Mouse (Mus musculus) T-helper 17 cell (primary cell): ENCODE data around the gene Ift122.
"Not testable (repeated sequence)": the region's sequence is repeated elsewhere in the genome, so short reads cannot be mapped to it uniquely, and the experiment has no call there.

Source experiments
- in situ Hi-C, 2 experiments: fragments of 300-600 bp; cut with MboI, MseI; formaldehyde crosslinking; loops; 1 replicate in 1 of 2; 2 replicates in 1 of 2; pipeline ENCODE4 v1.15.1; 2025; ENCODE audit warnings: high pct_unique_total_duplicates in 2 of 2

The Ift122 gene

DNA sequence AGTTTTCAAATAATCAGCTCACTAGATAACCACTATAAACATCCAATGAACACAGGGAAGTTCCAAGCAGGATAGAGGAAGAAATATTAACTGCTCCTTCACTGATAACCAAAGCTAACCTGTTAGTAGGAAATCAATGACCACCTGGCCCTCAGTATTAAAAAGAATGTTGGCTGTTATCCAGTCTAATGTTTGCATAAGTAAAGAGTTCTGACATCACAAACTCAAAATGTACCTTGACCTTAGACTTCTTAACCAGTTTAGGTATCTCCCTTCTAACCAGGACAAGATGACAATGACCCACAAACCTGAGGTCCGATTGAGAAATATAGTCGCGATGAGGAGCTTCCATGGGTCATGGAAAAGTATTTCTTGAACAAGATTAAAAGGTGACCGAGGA is 8.3 kb upstream of the Ift122 start:
- in situ Hi-C loops: no loop called here

DNA sequence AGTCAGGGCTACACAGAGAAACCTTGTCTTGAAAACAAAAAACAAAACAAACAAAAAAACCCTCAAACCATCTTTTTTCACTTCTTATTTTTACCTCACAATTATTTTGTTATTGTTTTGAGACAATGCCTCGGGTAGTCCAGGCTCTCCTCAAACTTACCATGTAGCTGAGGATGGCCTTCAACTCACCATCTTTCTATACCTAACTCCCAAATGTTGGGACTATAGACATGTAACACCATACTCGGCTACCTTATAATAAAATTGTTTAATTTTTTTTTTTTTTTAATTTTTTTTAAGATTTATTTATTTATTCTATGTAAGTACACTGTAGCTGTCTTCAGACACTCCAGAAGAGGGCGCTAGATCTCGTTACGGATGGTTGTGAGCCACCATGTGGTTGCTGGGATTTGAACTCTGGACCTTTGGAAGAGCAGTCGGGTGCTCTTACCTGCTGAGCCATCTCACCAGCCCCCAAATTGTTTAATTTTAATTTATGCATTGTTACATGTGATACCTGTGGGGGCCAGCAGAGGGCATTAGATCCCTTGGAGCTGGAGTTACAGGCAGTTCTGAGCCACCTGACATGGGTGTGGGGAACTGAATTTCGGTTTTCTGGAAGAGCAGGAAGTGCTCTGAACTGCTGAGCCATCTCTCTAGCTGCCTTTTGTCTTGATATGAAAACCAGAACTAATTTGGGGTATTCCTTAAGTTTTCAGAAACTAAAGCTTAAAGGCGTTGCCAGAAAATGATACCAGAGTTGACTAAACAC is 6.4 kb upstream of the Ift122 start:
- in situ Hi-C loops: no loop called here

DNA sequence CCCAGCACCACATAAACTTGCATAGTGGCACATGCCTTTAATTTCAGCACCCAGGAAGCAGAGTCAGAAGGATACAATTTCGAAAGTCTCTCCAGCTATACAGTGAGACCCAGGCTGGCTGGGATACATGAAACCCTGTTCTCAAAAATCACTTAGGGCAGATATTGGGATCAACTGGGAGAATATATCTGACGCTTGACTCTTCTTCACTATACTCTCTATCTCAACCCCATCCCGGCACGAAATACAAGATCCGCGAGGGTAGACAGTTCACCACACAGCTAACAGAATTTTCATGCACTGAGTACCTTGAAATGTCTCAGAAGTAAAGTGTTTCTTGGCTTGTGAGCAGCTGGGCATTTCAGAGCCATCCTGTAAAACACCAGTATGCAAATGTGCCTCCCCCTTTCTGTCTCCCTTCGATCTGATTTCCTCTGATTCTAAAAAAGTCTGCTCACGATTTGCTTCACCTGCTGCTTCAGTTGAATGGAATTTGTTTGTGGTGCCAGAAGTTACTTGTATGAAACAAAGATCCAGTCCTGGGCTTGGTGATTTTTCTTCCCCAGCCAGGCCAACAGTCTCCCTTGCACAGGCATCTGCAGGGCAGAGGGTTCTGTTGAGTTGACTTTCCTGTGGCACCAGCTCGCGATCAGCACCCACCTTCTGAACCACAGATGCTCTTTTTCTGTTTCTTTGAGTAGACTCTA is 4.5 kb upstream of the Ift122 start:
- in situ Hi-C loops: no loop called here

- in situ Hi-C loops: loop anchor here in 1 of 2 experiments (5.0 kb wide), 1 partner anchor 40 kb away; no protein-coding TSS in a partner anchor
Observed at GRCm38 (mm10) chr6:115852446-115853090, 702 bp upstream of the Ift122 start.

- in situ Hi-C loops: loop anchor here in 1 of 2 experiments (5.0 kb wide), 1 partner anchor 42 kb away; no protein-coding TSS in a partner anchor
Observed at GRCm38 (mm10) chr6:115853985-115854384, 715 bp downstream of the Ift122 start.

DNA sequence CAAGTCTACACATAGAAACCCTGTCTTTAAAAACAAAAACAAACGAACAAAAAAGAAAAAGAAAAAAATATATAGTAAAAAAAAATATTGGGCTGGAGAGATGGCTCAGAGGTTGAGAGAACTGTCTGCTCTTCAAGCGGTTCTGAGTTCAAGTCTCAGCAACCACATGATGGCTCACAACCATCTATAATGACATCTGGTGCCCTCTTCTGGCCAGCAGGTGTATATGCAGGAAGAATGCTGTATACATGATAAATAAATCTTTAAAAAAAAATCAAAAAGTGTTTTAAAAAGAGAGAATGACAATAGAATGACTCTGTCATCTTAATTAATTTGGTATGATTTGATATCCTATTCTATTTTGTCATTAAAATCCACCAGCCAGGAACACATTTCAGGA is 1.2 kb downstream of the Ift122 start:
- in situ Hi-C loops: loop anchor here in 1 of 2 experiments (5.0 kb wide), 1 partner anchor 42 kb away; no protein-coding TSS in a partner anchor

- in situ Hi-C loops: no loop called here
Observed at GRCm38 (mm10) chr6:115855733-115856360, 2.6 kb downstream of the Ift122 start.

DNA sequence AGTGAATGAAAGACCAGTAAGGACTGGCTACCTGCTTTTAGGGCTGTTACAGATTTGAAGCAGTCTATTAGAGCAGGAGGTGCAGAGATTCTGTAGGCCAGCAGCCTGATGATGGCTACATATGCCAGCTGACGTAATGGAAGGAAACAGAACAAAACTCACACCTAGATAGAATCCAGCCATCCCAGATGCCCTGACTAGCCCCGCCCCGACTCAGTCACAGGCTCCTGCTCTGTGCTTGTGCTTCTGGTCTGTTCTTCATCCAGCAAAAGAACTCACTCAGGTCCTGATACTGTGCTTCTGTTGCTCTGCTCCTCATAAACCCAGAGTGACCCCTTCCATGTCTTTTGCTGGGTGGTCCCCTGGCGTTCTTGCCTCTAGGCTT is 3.1 kb downstream of the Ift122 start:
- in situ Hi-C loops: no loop called here

GRCm38 (mm10) chr6:115859258-115859657 is 6.0 kb downstream of the Ift122 start:
- in situ Hi-C loops: no loop called here

DNA sequence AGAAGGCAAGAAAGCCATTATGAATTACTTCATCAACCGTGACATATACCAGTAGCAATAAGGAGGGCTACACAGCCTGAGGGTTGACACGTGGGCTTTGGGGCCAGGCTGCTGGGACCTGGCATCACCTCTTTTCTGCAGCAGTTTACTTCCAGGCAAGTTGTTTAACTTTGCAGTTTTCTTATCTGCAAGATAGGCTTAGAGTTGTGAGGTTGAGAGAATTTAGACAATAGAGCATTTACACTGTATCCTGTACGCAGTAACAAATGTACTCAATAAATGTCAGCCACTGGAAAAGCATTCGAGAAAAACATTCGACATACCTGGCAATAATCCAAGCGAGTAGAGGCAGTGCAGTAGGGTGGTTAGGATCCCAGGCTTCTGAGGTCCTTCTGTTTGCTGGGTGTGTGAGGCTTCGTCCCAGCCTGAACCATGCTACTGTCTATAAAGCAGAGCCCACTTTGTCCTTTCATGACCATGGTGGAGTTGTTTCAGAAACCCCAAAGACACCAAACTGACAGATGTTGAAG is 6.8 kb downstream of the Ift122 start:
- in situ Hi-C loops: no loop called here

- in situ Hi-C loops: no loop called here
Observed at GRCm38 (mm10) chr6:115863340-115863841, 10.1 kb downstream of the Ift122 start.

DNA sequence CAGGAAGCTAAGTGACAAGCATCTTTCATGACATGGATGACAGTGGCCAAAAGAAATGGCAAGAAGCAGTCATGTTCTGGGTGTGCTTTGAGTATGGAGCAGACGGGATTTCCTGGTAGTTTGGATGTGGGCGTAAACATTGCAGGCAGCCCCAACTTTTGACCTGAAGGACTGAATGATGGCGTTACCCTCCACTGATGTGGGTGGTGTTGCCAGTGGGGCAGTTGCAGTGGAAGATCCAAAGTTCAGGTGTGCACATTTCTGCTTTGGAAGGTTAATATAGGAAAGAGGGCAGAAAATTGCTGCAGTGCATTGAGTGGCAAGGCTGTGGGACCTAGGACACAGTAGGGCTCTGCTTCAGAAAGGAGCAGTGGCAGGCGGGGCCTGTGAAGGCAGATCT is 12.0 kb downstream of the Ift122 start:
- in situ Hi-C loops: no loop called here

- in situ Hi-C loops: not testable (repeated sequence)
Observed at GRCm38 (mm10) chr6:115867157-115867556, 13.9 kb downstream of the Ift122 start.

GRCm38 (mm10) chr6:115871318-115871717 is 18.0 kb downstream of the Ift122 start:
- in situ Hi-C loops: not testable (repeated sequence)

DNA sequence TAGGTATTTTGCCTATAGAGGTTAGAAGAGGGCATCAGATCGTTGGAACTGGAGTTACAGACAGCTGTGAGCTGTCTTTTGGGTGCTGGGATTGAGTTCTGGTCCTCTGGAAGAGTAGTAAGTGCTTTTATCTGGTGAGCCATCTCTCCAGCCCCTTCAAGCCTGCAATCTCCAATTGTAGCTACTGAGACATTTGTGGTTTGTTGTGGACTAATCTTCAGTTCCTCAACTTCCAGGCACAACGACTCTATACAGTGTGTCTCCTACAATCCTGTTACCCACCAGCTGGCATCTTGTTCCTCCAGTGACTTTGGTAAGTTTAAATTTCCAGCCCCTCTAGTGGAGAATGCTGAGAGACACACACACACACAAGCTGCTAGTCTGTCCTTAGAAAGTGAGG is 24.0 kb downstream of the Ift122 start:
- in situ Hi-C loops: loop anchor here (25.0 kb wide), 3 partner anchors 260 to 1310 kb away; partner anchors contain the start of genes Gm5580 (in 1 of the 2) and Olfr214 (in 1 of the 2)

DNA sequence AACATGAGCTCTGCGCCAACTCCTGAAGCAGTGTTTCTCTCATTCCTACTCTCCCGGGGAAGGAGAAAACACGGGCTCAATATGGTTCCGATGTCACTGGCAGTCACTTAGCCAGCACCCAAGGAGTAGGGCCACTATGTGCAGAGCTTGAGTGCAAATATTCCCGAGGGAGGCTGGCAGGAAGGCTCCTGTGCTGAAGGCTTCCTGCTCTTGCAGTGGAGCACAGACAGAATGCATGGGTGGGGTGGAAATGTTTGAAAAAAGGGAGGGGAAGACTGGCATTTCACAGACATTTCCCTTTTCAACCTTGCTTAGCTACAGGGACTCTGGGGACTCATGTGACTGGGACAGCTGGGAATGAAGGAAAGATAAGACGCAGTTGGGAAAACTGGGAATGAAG is 25.4 kb downstream of the Ift122 start:
- in situ Hi-C loops: loop anchor here (25.0 kb wide), 3 partner anchors 259 to 1309 kb away; partner anchors contain the start of genes Gm5580 (in 1 of the 2) and Olfr214 (in 1 of the 2)

DNA sequence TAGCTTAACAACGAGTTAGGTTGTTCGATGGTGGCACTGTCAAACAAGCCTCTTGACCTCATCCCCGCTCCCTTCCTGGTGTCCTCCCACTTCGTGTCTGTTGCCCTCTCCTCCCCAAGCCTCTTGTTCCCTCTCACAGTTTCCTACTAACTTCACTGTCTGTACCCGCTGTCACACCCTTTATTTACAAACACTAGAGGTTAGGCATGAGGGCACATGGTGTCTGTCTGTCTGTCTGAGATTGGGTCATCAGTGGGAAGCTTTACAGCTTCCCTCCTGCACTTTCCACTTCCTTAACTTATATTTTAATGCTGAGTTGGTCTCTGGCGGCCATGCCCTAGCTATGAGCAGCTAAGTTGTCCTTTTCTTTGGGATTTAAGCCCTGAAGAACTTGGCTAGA is 26.5 kb downstream of the Ift122 start:
- in situ Hi-C loops: loop anchor here (25.0 kb wide), 3 partner anchors 258 to 1308 kb away; partner anchors contain the start of genes Gm5580 (in 1 of the 2) and Olfr214 (in 1 of the 2)

- in situ Hi-C loops: loop anchor here (25.0 kb wide), 3 partner anchors 257 to 1307 kb away; partner anchors contain the start of genes Gm5580 (in 1 of the 2) and Olfr214 (in 1 of the 2)
Observed at GRCm38 (mm10) chr6:115880751-115881150, 27.5 kb downstream of the Ift122 start.

GRCm38 (mm10) chr6:115884018-115884417 is 30.7 kb downstream of the Ift122 start:
- in situ Hi-C loops: loop anchor here (25.0 kb wide), 3 partner anchors 253 to 1303 kb away; partner anchors contain the start of genes Gm5580 (in 1 of the 2) and Olfr214 (in 1 of the 2)

DNA sequence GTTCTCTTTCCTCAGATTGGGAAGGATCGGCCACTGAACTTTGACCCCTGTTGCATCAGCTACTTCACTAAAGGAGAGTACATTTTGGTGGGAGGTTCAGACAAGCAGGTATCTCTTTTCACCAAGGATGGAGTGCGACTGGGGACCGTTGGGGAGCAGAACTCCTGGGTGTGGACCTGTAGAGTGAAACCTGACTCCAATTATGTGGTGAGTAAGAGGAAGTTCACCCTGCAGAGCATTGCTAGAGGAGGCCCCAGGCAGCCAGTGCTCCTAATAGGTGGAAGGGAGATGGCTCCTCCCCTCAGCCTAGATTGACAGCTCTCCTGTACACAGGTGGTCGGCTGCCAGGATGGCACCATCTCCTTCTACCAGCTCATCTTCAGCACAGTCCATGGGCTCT is 33.6 kb downstream of the Ift122 start:
- in situ Hi-C loops: loop anchor here (25.0 kb wide), 3 partner anchors 250 to 1300 kb away; partner anchors contain the start of genes Gm5580 (in 1 of the 2) and Olfr214 (in 1 of the 2)
